Comparison of ENCODE assay signal across 10 mouse cellular contexts in the genomic region with DNA sequence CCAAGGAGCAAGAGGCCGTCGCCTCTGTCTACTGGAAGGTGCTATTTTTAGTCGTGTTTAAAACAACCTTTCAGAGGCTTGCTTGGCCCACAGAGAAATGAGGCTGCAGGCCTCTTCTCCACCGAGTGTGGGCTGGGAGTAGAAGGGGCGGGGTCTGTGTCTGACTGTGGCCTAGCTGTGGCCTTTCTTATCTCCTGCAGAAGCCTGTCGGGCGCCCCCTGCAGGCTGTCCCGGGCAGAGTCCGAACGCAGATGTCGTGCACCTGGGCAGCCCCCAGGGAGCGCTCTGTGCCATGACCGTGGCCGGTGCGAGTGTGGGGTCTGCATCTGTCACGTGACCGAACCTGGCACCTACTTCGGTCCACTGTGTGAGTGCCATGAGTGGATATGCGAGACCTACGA. TPM values are rescaled to one million over a fixed set of nuclear protein-coding genes. Genes with fewer than 3 reads are reported as not detected.
DNase-seq lines count a peak whose midpoint lies in the region; ATAC-seq and TF ChIP-seq lines count a peak whose summit lies in the region.
"Had no signal": no experiment of that assay in that cellular context is flagged by ENCODE, and none has a peak within 500 bp of the region (broad histone marks: within the 10 kb centered on the region; RNA-seq: fewer than 3 reads in every experiment).

No protein-coding gene starts in this region.

- no peaks in the 10 kb centered on the region; the same call in 1 of the 2 replicates for H3K4me1 ChIP-seq in forebrain, embryonic 11.5 days (replicated peaks; ENCODE audit: control insufficient read depth, insufficient read depth, low read length)
- peaks cover 8% of the 10 kb centered on the region for H3K4me1 ChIP-seq in heart, embryonic 16.5 days (ENCODE audit: control insufficient read depth, insufficient read depth, low read length)
- no peaks in the 10 kb centered on the region for H3K4me1 ChIP-seq in stomach, postnatal 0 days (replicated peaks; ENCODE audit: control insufficient read depth, insufficient read depth)
- H3K4me1 ChIP-seq: liver, embryonic 15.5 days had no signal

- H3K9ac ChIP-seq in forebrain, embryonic 11.5 days (ENCODE audit: low read length), result no peak overlapping the region
- no peak overlapping the region for H3K9ac ChIP-seq in heart, embryonic 16.5 days (ENCODE audit: low read length)
- no peak overlapping the region for H3K9ac ChIP-seq in stomach, postnatal 0 days (ENCODE audit: low read length)
- H3K9ac ChIP-seq: liver, embryonic 15.5 days had no signal

- TF ChIP-seq CTCF in stomach, postnatal 0 days (IDR thresholded peaks at IDR 0.05; ENCODE audit: low read depth), result peak; percentile 69

- no peaks in the 10 kb centered on the region for H3K27me3 ChIP-seq in forebrain, embryonic 11.5 days (ENCODE audit: control insufficient read depth, insufficient read depth, low read length)
- H3K27me3 ChIP-seq in heart, embryonic 16.5 days (ENCODE audit: control insufficient read depth, insufficient read depth, low read length), result no peaks in the 10 kb centered on the region
- H3K27me3 ChIP-seq in stomach, postnatal 0 days (ENCODE audit: control insufficient read depth, insufficient read depth, low read length), result no peaks in the 10 kb centered on the region
- H3K27me3 ChIP-seq: liver, embryonic 15.5 days had no signal

- no peak for TF ChIP-seq EP300 in stomach, postnatal 0 days (optimal IDR thresholded peaks at IDR 0.05)

- H3K4me2 ChIP-seq in forebrain, embryonic 11.5 days (ENCODE audit: low read depth, low read length, severe bottlenecking), result no peak overlapping the region
- H3K4me2 ChIP-seq in heart, embryonic 16.5 days (ENCODE audit: low read depth, low read length), result peak overlapping the region; percentile 41
- H3K4me2 ChIP-seq in stomach, postnatal 0 days (replicated peaks; ENCODE audit: low read depth), result no peak overlapping the region
- H3K4me2 ChIP-seq: liver, embryonic 15.5 days had no signal

- H3K36me3 ChIP-seq in forebrain, embryonic 11.5 days (ENCODE audit: control insufficient read depth, insufficient read depth, low read length), result no peaks in the 10 kb centered on the region
- no peaks in the 10 kb centered on the region for H3K36me3 ChIP-seq in heart, embryonic 16.5 days (ENCODE audit: control insufficient read depth, insufficient read depth)
- no peaks in the 10 kb centered on the region for H3K36me3 ChIP-seq in stomach, postnatal 0 days (ENCODE audit: control insufficient read depth, insufficient read depth, low read length)
- H3K36me3 ChIP-seq: liver, embryonic 15.5 days had no signal

- ATAC-seq in forebrain, embryonic 11.5 days (replicated peaks; ENCODE audit: low FRiP score), result peak; percentile 93
- peak; percentile 95 for ATAC-seq in heart, embryonic 16.5 days (replicated peaks; ENCODE audit: extremely low read depth, insufficient read depth, low FRiP score)
- peak; percentile 75 for ATAC-seq in stomach, postnatal 0 days (ENCODE audit: low FRiP score, low TSS enrichment)

- H3K27ac ChIP-seq in forebrain, embryonic 11.5 days (ENCODE audit: low read depth, low read length), result no peak overlapping the region
- H3K27ac ChIP-seq in heart, embryonic 16.5 days (ENCODE audit: low read length), result peak overlapping the region; percentile 75
- no peak overlapping the region for H3K27ac ChIP-seq in stomach, postnatal 0 days (replicated peaks)
- H3K27ac ChIP-seq: liver, embryonic 15.5 days had no signal

- no peak overlapping the region for H3K4me3 ChIP-seq in forebrain, embryonic 11.5 days (ENCODE audit: low read depth, low read length)
- H3K4me3 ChIP-seq in heart, embryonic 16.5 days (ENCODE audit: low read length), result peak overlapping the region; percentile 30
- H3K4me3 ChIP-seq in stomach, postnatal 0 days (ENCODE audit: low read depth, low read length), result no peak overlapping the region
- H3K4me3 ChIP-seq: liver, embryonic 15.5 days had no signal

- H3K9me3 ChIP-seq in forebrain, embryonic 11.5 days (ENCODE audit: control insufficient read depth, low read length), result no peaks in the 10 kb centered on the region
- no peaks in the 10 kb centered on the region for H3K9me3 ChIP-seq in heart, embryonic 16.5 days (replicated peaks; ENCODE audit: control insufficient read depth, low read length)
- no peaks in the 10 kb centered on the region for H3K9me3 ChIP-seq in stomach, postnatal 0 days (ENCODE audit: control insufficient read depth, low read length)
- H3K9me3 ChIP-seq: liver, embryonic 15.5 days had no signal

- WGBS in forebrain, embryonic 11.5 days, result 22% methylated on average over 20 of the region's 20 CpGs
- 14% methylated on average over 20 of the region's 20 CpGs for WGBS in heart, embryonic 16.5 days
- WGBS in stomach, postnatal 0 days, result 24% methylated on average over 20 of the region's 20 CpGs

- peak; percentile 2 for DNase-seq in kidney, adult 11 months
- no peak for DNase-seq in kidney, adult 18-20 months
- DNase-seq in c-Kit-positive CD71-positive TER-119-positive erythroid progenitor cells, embryonic 14.5 days (ENCODE audit: low spot score), result peak; percentile 3
- DNase-seq in forebrain, embryonic 11.5 days (ENCODE audit: low spot score), result peak; percentile 83
- peak; percentile 36 to 56 for DNase-seq in kidney, postnatal 4 days
- DNase-seq in lung, postnatal 14 days, result peak; percentile 7
- DNase-seq in stomach, postnatal 0 days (ENCODE audit: low spot score), result peak; percentile 64

RNA-seq across cellular contexts. Expression of a gene that starts 1.3 kb away (rescaled TPM):
- polyA plus RNA-seq in forebrain, embryonic 11.5 days (2014; fragmentation: Nextera tagmentation; extraction: Ambion mirVana), result 0.45 and 1.3 TPM in 2 replicates
- 0.89 and 1.7 TPM in 2 replicates for polyA plus RNA-seq in heart, embryonic 16.5 days (2015; fragmentation: Nextera tagmentation; extraction: Ambion mirVana)
- 0.18 and 0.19 TPM in 2 replicates for polyA plus RNA-seq in stomach, postnatal 0 days (2015; fragmentation: Nextera tagmentation; extraction: Ambion mirVana)

RNA-seq across cellular contexts. Expression of a gene that starts 34.1 kb away (rescaled TPM):
- polyA plus RNA-seq in forebrain, embryonic 11.5 days (2014; fragmentation: Nextera tagmentation; extraction: Ambion mirVana), result 3.4 and 4.2 TPM in 2 replicates
- 0.09 and 0.10 TPM in 2 replicates for polyA plus RNA-seq in heart, embryonic 16.5 days (2015; fragmentation: Nextera tagmentation; extraction: Ambion mirVana)
- polyA plus RNA-seq in stomach, postnatal 0 days (2015; fragmentation: Nextera tagmentation; extraction: Ambion mirVana), result 0.30 and 0.45 TPM in 2 replicates
- polyA plus RNA-seq: C2C12; liver, embryonic 15.5 days had no signal
